21 mouse cellular contexts compared by ENCODE assay signal in genomic region chr2:50668789-50669188, GRCm38 (mm10).
"Had no signal": no experiment of that assay in that cellular context is flagged by ENCODE, and none has a peak within 500 bp of the region (broad histone marks: within the 10 kb centered on the region; RNA-seq: fewer than 3 reads in every experiment).

No protein-coding gene starts in this region.

- ATAC-seq: intestine, embryonic 16.5 days; midbrain, embryonic 13.5 days; midbrain, embryonic 16.5 days had no signal

- H3K36me3 ChIP-seq: liver, embryonic 13.5 days; midbrain, embryonic 10.5 days; midbrain, embryonic 13.5 days; neural tube, embryonic 13.5 days; stomach, embryonic 15.5 days had no signal

- DNase-seq: kidney, adult 18-20 months; kidney, postnatal 25 days; layer of hippocampus, postnatal 36 days; liver, embryonic 13.5 days; lung, adult 2 months; lung, postnatal 36 days; right cerebral cortex, adult 18-20 months; right cerebral cortex, postnatal 14 days; spleen, adult 18-20 months; thymus, postnatal 25 days had no signal

- H3K4me3 ChIP-seq: layer of hippocampus, adult 2 months; left cerebral cortex, adult 2 months; liver, embryonic 13.5 days; megakaryocyte, embryonic 14.5 days; midbrain, embryonic 10.5 days; midbrain, embryonic 13.5 days; myocyte; neural tube, embryonic 13.5 days; stomach, embryonic 15.5 days had no signal

- H3K9me3 ChIP-seq: liver, embryonic 13.5 days; midbrain, embryonic 10.5 days; midbrain, embryonic 13.5 days; neural tube, embryonic 13.5 days; stomach, embryonic 15.5 days had no signal

- H3K4me1 ChIP-seq: liver, embryonic 13.5 days; megakaryocyte, embryonic 14.5 days; midbrain, embryonic 10.5 days; midbrain, embryonic 13.5 days; neural tube, embryonic 13.5 days; stomach, embryonic 15.5 days had no signal

- H3K27me3 ChIP-seq: liver, embryonic 13.5 days; megakaryocyte, embryonic 14.5 days; midbrain, embryonic 13.5 days; neural tube, embryonic 13.5 days; stomach, embryonic 15.5 days had no signal

- H3K27ac ChIP-seq: kidney, postnatal 0 days; layer of hippocampus, adult 2 months; left cerebral cortex, adult 2 months; liver, embryonic 13.5 days; midbrain, embryonic 10.5 days; midbrain, embryonic 13.5 days; neural tube, embryonic 13.5 days; stomach, embryonic 15.5 days had no signal
